Mouse (Mus musculus): ENCODE measurements around the gene Zcchc10. TPM values are rescaled to one million over a fixed set of nuclear protein-coding genes. Genes with fewer than 3 reads are reported as not detected.
"Not testable (repeated sequence)": the region's sequence is repeated elsewhere in the genome, so short reads cannot be mapped to it uniquely, and the experiment has no call there.

The Zcchc10 gene
- polyA plus RNA-seq (2014; fragmentation: Nextera tagmentation; extraction: Ambion mirVana) = 22.7 and 25.3 TPM in 2 replicates

DNA sequence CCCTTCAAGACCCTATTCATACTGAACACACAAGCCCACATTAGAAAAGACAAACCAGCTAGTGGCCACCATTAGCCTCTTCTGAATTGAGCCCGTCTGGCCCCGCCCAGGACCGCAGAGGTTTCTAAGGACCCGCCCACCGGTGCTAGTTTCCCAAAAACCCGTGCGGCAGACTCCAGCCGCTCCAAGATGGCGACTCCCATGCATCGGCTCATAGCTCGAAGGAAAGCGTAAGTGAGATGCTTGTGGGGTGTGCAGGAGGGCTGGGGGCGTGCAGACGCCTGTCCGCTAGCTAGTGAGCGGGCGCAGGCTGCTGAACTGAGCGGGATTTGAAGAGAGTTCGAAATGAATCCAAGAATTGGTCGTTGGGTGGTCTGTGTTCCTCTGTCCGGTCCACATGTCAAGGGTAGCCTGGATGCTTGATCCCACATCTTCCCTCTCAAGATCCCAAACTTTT is at the start of gene Zcchc10:
Zcchc10 (plus strand) TSS at position 168 of the 457 bp plus-strand sequence.
- H3K4me1 ChIP-seq (replicated peaks; ENCODE audit: control insufficient read depth, insufficient read depth, low read length) = no peaks in the 10 kb centered on the region
- no peaks in the 10 kb centered on the region for H3K27me3 ChIP-seq (ENCODE audit: control insufficient read depth, insufficient read depth, low read length)
- peak within 1 kb of the TSS; percentile 55 for H3K4me3 ChIP-seq (ENCODE audit: low read depth, low read length)
- peak within 1 kb of the TSS; percentile 51 for H3K9ac ChIP-seq (ENCODE audit: low read depth, low read length)
- DNase-seq (ENCODE audit: low spot score) = peak; percentile 92
- no peaks in the 10 kb centered on the region; the same call in 1 of the 2 replicates for H3K36me3 ChIP-seq (ENCODE audit: control insufficient read depth, insufficient read depth, low read length)
- H3K9me3 ChIP-seq (ENCODE audit: control insufficient read depth, low read length) = no peaks in the 10 kb centered on the region
- under 1% methylated on average over 21 of the region's 21 CpGs for WGBS
- no peak within 1 kb of the TSS; the same call in 1 of the 2 replicates for H3K27ac ChIP-seq (ENCODE audit: low read depth, low read length)
- peak within 1 kb of the TSS; percentile 69 for H3K4me2 ChIP-seq (replicated peaks; ENCODE audit: low read depth, low read length)
- ATAC-seq (ENCODE audit: low FRiP score) = peak; percentile 90

- Histone ChIP-seq H3K9me3 (ENCODE audit: control insufficient read depth, low read length) (no peaks in the 10 kb centered on the region), H3K9ac (ENCODE audit: low read depth, low read length) (no peak overlapping the region), H3K36me3 (ENCODE audit: control insufficient read depth, insufficient read depth, low read length) (peaks cover 8% of the 10 kb centered on the region), H3K4me1 (replicated peaks; ENCODE audit: control insufficient read depth, insufficient read depth, low read length) (no peaks in the 10 kb centered on the region), H3K4me3 (ENCODE audit: low read depth, low read length) (no peak overlapping the region), H3K27ac (ENCODE audit: low read depth, low read length) (no peak overlapping the region), H3K4me2 (replicated peaks; ENCODE audit: low read depth, low read length) (no peak overlapping the region), H3K27me3 (ENCODE audit: control insufficient read depth, insufficient read depth, low read length) (no peaks in the 10 kb centered on the region)
- 95% methylated on average over 3 of the region's 3 CpGs for WGBS
- ATAC-seq (ENCODE audit: low FRiP score) (no peak), DNase-seq (ENCODE audit: low spot score) (no peak)
Measured at GRCm38 (mm10) chr11:53275358-53275757, 49.1 kb upstream of the Zcchc10 start.

GRCm38 (mm10) chr11:53278411-53278810 is 46.1 kb upstream of the Zcchc10 start:
- Histone ChIP-seq H3K9me3 (ENCODE audit: control insufficient read depth, low read length) (no peaks in the 10 kb centered on the region), H3K27me3 (ENCODE audit: control insufficient read depth, insufficient read depth, low read length) (no peaks in the 10 kb centered on the region), H3K4me3 (ENCODE audit: low read depth, low read length) (no peak overlapping the region), H3K4me2 (replicated peaks; ENCODE audit: low read depth, low read length) (no peak overlapping the region), H3K36me3 (ENCODE audit: control insufficient read depth, insufficient read depth, low read length) (peaks cover 5% of the 10 kb centered on the region; the same call in 1 of the 2 replicates), H3K9ac (ENCODE audit: low read depth, low read length) (no peak overlapping the region), H3K4me1 (replicated peaks; ENCODE audit: control insufficient read depth, insufficient read depth, low read length) (no peaks in the 10 kb centered on the region), H3K27ac (ENCODE audit: low read depth, low read length) (no peak overlapping the region)
- WGBS = 97% methylated on average over 4 of the region's 4 CpGs
- DNase-seq (ENCODE audit: low spot score) (no peak), ATAC-seq (ENCODE audit: low FRiP score) (no peak)

GRCm38 (mm10) chr11:53285885-53286284 is 38.6 kb upstream of the Zcchc10 start:
- DNase-seq (ENCODE audit: low spot score) (no peak), ATAC-seq (ENCODE audit: low FRiP score) (no peak)
- H3K36me3 ChIP-seq (ENCODE audit: control insufficient read depth, insufficient read depth, low read length) = peaks cover 23% of the 10 kb centered on the region
- H3K9me3 ChIP-seq (ENCODE audit: control insufficient read depth, low read length) = no peaks in the 10 kb centered on the region
- 95% methylated on average over 6 of the region's 6 CpGs for WGBS
- no peak overlapping the region for H3K4me3 ChIP-seq (ENCODE audit: low read depth, low read length)
- H3K4me2 ChIP-seq (replicated peaks; ENCODE audit: low read depth, low read length) = no peak overlapping the region
- no peaks in the 10 kb centered on the region for H3K27me3 ChIP-seq (ENCODE audit: control insufficient read depth, insufficient read depth, low read length)
- no peak overlapping the region for H3K27ac ChIP-seq (ENCODE audit: low read depth, low read length)
- H3K9ac ChIP-seq (ENCODE audit: low read depth, low read length) = no peak overlapping the region
- no peaks in the 10 kb centered on the region for H3K4me1 ChIP-seq (replicated peaks; ENCODE audit: control insufficient read depth, insufficient read depth, low read length)

DNA sequence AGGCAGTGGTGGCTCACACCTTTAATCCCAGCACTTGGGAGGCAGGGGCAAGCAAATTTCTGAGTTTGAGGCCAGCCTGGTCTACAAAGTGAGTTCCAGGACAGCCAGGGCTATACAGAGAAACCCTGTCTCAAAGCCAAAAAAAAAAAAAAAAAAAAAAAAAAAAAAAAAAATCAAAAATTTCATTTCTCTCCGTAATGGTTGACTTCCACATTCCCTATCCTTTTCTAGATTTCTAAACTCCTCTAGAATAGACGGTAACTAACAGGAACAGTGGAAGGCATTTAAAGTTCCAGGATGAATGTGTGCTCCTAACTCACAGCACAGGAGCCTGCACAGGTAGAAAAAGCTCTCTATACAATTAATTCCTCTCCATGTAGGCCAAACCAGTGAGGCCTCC is 34.3 kb upstream of the Zcchc10 start:
- ATAC-seq (ENCODE audit: low FRiP score); H3K4me3 ChIP-seq (ENCODE audit: low read depth, low read length); DNase-seq (ENCODE audit: low spot score); H3K9me3 ChIP-seq (ENCODE audit: control insufficient read depth, low read length); H3K27ac ChIP-seq (ENCODE audit: low read depth, low read length); H3K27me3 ChIP-seq (ENCODE audit: control insufficient read depth, insufficient read depth, low read length); H3K4me2 ChIP-seq (replicated peaks; ENCODE audit: low read depth, low read length); H3K4me1 ChIP-seq (replicated peaks; ENCODE audit: control insufficient read depth, insufficient read depth, low read length); H3K9ac ChIP-seq (ENCODE audit: low read depth, low read length): not testable (repeated sequence)
- WGBS = 94% methylated on average over 2 of the region's 2 CpGs
- peaks cover 23% of the 10 kb centered on the region for H3K36me3 ChIP-seq (ENCODE audit: control insufficient read depth, insufficient read depth, low read length)

DNA sequence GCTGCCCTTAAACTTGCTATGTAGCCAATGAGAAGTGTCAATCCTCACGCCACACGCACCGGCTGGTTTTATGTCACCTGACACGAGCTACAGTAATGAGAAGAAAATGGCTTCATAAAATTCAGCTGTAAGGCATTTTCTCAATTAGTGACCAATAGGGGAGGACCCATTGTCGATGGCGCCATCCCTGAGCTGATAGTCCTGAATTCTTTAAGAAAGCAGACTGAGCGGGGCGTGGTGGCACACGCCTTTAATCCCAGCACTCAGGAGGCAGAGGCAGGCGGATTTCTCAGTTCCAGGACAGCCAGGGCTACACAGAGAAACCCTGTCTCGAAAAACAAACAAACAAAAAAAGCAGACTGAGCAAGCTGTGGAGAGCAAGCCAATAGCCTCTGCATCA is 33.6 kb upstream of the Zcchc10 start:
- Histone ChIP-seq H3K4me1 (replicated peaks; ENCODE audit: control insufficient read depth, insufficient read depth, low read length) (no peaks in the 10 kb centered on the region), H3K9me3 (ENCODE audit: control insufficient read depth, low read length) (no peaks in the 10 kb centered on the region), H3K27me3 (ENCODE audit: control insufficient read depth, insufficient read depth, low read length) (no peaks in the 10 kb centered on the region), H3K4me2 (replicated peaks; ENCODE audit: low read depth, low read length) (no peak overlapping the region), H3K27ac (ENCODE audit: low read depth, low read length) (no peak overlapping the region), H3K36me3 (ENCODE audit: control insufficient read depth, insufficient read depth, low read length) (peaks cover 23% of the 10 kb centered on the region), H3K9ac (ENCODE audit: low read depth, low read length) (no peak overlapping the region), H3K4me3 (ENCODE audit: low read depth, low read length) (no peak overlapping the region)
- whole genome bisulfite sequencing = 95% methylated on average over 11 of the region's 11 CpGs
- ATAC-seq (ENCODE audit: low FRiP score) (no peak), DNase-seq (ENCODE audit: low spot score) (no peak)

DNA sequence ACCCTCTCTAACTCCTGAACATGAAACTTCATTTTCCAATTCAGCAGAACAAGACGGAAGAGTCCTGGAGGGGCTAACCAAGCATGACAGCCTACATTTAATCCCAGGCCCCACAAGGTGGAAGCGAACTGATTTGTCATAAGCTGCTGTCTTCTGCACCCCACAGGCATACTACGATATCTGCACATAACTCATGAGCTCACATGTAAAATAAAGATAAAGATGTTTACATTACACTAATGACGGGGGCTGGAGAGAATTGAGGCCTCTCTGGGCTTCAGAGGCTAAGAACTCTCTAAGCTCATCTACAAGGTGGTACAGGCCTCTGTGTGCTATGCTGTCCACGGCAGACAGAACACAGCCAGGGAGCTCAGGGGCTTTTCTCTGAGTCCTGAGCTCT is 30.0 kb upstream of the Zcchc10 start:
- Histone ChIP-seq H3K27ac (ENCODE audit: low read depth, low read length) (no peak overlapping the region), H3K4me1 (replicated peaks; ENCODE audit: control insufficient read depth, insufficient read depth, low read length) (peaks cover 2% of the 10 kb centered on the region; the same call in 1 of the 2 replicates), H3K4me3 (ENCODE audit: low read depth, low read length) (no peak overlapping the region), H3K36me3 (ENCODE audit: control insufficient read depth, insufficient read depth, low read length) (peaks cover 4% of the 10 kb centered on the region; the same call in 1 of the 2 replicates), H3K9ac (ENCODE audit: low read depth, low read length) (no peak overlapping the region), H3K9me3 (ENCODE audit: control insufficient read depth, low read length) (no peaks in the 10 kb centered on the region), H3K27me3 (ENCODE audit: control insufficient read depth, insufficient read depth, low read length) (no peaks in the 10 kb centered on the region), H3K4me2 (replicated peaks; ENCODE audit: low read depth, low read length) (no peak overlapping the region)
- WGBS = 96% methylated on average over 5 of the region's 5 CpGs
- DNase-seq (ENCODE audit: low spot score) (no peak), ATAC-seq (ENCODE audit: low FRiP score) (no peak)

DNA sequence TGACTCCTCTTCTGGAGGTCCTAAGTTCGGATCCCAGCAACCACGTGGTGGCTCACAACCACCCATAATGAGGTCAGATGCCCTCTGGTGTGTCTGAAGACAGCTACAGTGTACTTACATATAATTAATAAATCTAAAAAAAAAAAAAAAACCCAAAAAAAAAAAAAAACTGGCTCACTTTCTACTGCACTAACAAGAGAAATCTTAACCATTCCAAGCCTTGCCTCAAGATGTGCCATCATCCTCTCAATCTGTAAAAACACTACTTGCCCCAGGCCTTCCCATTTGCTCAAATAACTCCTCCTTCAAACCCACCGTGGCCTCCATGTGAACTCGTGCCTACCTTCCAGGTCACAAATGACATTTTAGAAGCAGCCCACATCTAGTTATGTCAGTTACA is 27.6 kb upstream of the Zcchc10 start:
- H3K27ac ChIP-seq (ENCODE audit: low read depth, low read length) = no peak overlapping the region
- H3K27me3 ChIP-seq (ENCODE audit: control insufficient read depth, insufficient read depth, low read length) = no peaks in the 10 kb centered on the region
- H3K4me1 ChIP-seq (replicated peaks; ENCODE audit: control insufficient read depth, insufficient read depth, low read length) = peaks cover 5% of the 10 kb centered on the region; the same call in 1 of the 2 replicates
- no peaks in the 10 kb centered on the region for H3K9me3 ChIP-seq (ENCODE audit: control insufficient read depth, low read length)
- no peak overlapping the region for H3K4me2 ChIP-seq (replicated peaks; ENCODE audit: low read depth, low read length)
- H3K9ac ChIP-seq (ENCODE audit: low read depth, low read length) = no peak overlapping the region
- no peak overlapping the region for H3K4me3 ChIP-seq (ENCODE audit: low read depth, low read length)
- 88% methylated on average over 4 of the region's 4 CpGs for WGBS
- DNase-seq (ENCODE audit: low spot score) = no peak
- ATAC-seq (ENCODE audit: low FRiP score) = no peak
- no peaks in the 10 kb centered on the region for H3K36me3 ChIP-seq (ENCODE audit: control insufficient read depth, insufficient read depth, low read length)
